Mouse (Mus musculus) embryonic facial prominence, embryonic 12.5 days (tissue): ENCODE measurements around the gene Fer. TPM values are rescaled to one million over a fixed set of nuclear protein-coding genes. Genes with fewer than 3 reads are reported as not detected.
A peak's percentile ranks its signal among the peaks of the same experiment; 100 is the strongest.

Experiments
- ATAC-seq: fragments of 200-750 bp; cut with Nextera tagmentation; 2 replicates; pipeline ENCODE4 v1.8.0; 2017; ENCODE audit not compliant: insufficient number of reproducible peaks, insufficient read depth, low FRiP score, low TSS enrichment
- H3K27ac ChIP-seq: fragments of 300-500 bp; sonication (generic); 2 replicates; pipeline ENCODE4 v1.5.1; 2016; ENCODE audit warnings: mild to moderate bottlenecking
- H3K27me3 ChIP-seq: fragments of 300-500 bp; sonication (generic); 2 replicates; pipeline ENCODE4 v1.6.1; 2016; ENCODE audit warnings: mild to moderate bottlenecking, moderate library complexity
- H3K36me3 ChIP-seq: fragments of 300-500 bp; sonication (generic); 2 replicates; pipeline ENCODE4 v1.6.1; 2016; ENCODE audit warnings: mild to moderate bottlenecking
- H3K4me1 ChIP-seq: fragments of 300-500 bp; sonication (generic); 2 replicates; pipeline ENCODE4 v1.6.1; 2016
- H3K4me2 ChIP-seq: fragments of 300-500 bp; sonication (generic); replicated peaks from 2 replicates; pipeline ENCODE4 v1.6.1; 2016; ENCODE audit warnings: mild to moderate bottlenecking, moderate library complexity
- H3K4me3 ChIP-seq: fragments of 300-500 bp; sonication (generic); 2 replicates; pipeline ENCODE4 v1.5.1; 2016; ENCODE audit warnings: mild to moderate bottlenecking
- H3K9ac ChIP-seq: fragments of 300-500 bp; sonication (generic); 2 replicates; pipeline ENCODE4 v1.6.1; 2016; ENCODE audit warnings: mild to moderate bottlenecking, moderate library complexity
- H3K9me3 ChIP-seq: fragments of 300-500 bp; sonication (generic); 2 replicates; pipeline ENCODE4 v1.6.1; 2016; ENCODE audit warnings: mild to moderate bottlenecking, moderate library complexity
- WGBS: fragments of 180-500 bp; shearing (Covaris S2); methylation state at CpG from one replicate; pipeline ENCODE4 v1.1.7; 2016; 5-methylcytosine and 5-hydroxymethylcytosine counted together
- polyA plus RNA-seq: library from polyadenylated mRNA; unstranded; fragments of >200 nt; fragmentation: Nextera tagmentation; extraction: Ambion mirVana; gene quantifications from 2 replicates; pipeline ENCODE4 v1.2.1, GENCODE M21; 2016

Gene Fer
- polyA plus RNA-seq, result 32.2 and 33.4 TPM in 2 replicates

GRCm38 (mm10) chr17:63863012-63863630, at the start of gene Fer:
TSS of gene Fer (plus strand) at chr17:63863062.
- no peaks in the 10 kb centered on the region for H3K27me3 ChIP-seq
- peak within 1 kb of the TSS; percentile 93 for H3K4me3 ChIP-seq
- peak within 1 kb of the TSS; percentile 89 for H3K4me2 ChIP-seq
- WGBS, result 1% methylated on average over 41 of the region's 41 CpGs
- no peaks in the 10 kb centered on the region for H3K36me3 ChIP-seq
- peak within 1 kb of the TSS; percentile 85 for H3K9ac ChIP-seq
- H3K9me3 ChIP-seq, result no peaks in the 10 kb centered on the region
- ATAC-seq, result peak; percentile 44
- no peaks in the 10 kb centered on the region; the same call in 1 of the 2 replicates for H3K4me1 ChIP-seq
- H3K27ac ChIP-seq, result peak within 1 kb of the TSS; percentile 78

DNA sequence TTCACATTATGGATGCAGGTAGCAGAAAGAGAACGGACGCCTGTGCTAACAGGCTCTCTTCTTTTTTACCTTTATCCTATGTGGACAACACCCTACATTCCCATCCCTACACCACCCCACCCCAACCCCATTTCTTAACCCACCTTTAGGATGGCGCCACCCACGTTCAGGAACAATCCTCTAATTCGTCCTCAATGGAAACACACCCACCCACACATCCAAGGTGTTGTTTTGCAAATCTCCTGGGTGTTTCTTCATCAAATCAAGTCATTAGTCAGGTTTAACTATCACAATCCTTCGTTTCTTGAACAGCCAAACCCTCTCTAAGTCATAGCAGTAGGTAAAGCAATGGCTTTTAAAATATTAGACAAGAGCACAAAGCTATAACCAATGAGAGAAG, 49.3 kb upstream of the Fer start:
- no peaks in the 10 kb centered on the region for H3K36me3 ChIP-seq
- H3K27ac ChIP-seq, result no peak overlapping the region
- no peak overlapping the region for H3K4me2 ChIP-seq
- ATAC-seq, result no peak
- H3K9ac ChIP-seq, result no peak overlapping the region
- 80% methylated on average over 6 of the region's 6 CpGs for WGBS
- no peak overlapping the region for H3K4me3 ChIP-seq
- H3K27me3 ChIP-seq, result no peaks in the 10 kb centered on the region
- no peaks in the 10 kb centered on the region for H3K9me3 ChIP-seq
- no peaks in the 10 kb centered on the region for H3K4me1 ChIP-seq

DNA sequence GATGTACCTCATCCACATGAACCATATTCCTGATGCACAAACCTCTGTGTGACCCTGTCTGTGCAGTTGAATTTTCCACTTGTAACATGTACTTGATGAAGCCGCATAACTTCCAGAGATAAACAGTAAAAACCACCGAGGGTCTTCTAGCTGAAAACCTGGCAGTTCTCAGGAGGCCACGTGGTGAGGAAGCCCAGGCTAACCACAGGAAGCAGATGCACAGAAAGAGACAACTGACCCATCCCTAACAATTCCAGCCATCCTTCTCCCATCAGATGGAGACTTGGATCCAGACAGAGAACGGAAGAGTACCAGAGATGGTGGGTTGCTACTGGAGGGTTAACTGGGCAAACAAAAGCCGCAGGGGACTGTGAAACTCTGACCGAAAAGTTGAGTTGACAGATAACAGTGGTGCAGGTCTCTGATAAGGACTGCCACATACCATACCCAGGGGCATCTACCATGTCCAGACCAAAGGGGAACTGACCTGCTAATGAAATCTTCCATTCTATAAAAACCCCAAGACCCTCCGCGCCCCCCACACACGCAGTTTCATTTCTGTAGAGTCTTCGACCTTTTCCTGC, 44.3 kb upstream of the Fer start:
- H3K9ac ChIP-seq, result no peak overlapping the region
- no peaks in the 10 kb centered on the region for H3K36me3 ChIP-seq
- no peak for ATAC-seq
- no peak overlapping the region for H3K27ac ChIP-seq
- H3K4me3 ChIP-seq, result no peak overlapping the region
- WGBS, result 87% methylated on average over 10 of the region's 10 CpGs
- no peaks in the 10 kb centered on the region for H3K4me1 ChIP-seq
- no peaks in the 10 kb centered on the region for H3K27me3 ChIP-seq
- no peaks in the 10 kb centered on the region for H3K9me3 ChIP-seq
- no peak overlapping the region for H3K4me2 ChIP-seq

GRCm38 (mm10) chr17:63824141-63824540, 38.7 kb upstream of the Fer start:
- no peak for ATAC-seq
- Histone ChIP-seq H3K36me3 (no peaks in the 10 kb centered on the region), H3K27ac (no peak overlapping the region), H3K4me1 (no peaks in the 10 kb centered on the region), H3K27me3 (no peaks in the 10 kb centered on the region), H3K4me2 (no peak overlapping the region), H3K9ac (no peak overlapping the region), H3K9me3 (no peaks in the 10 kb centered on the region), H3K4me3 (no peak overlapping the region)
- WGBS, result 93% methylated on average over 4 of the region's 4 CpGs

DNA sequence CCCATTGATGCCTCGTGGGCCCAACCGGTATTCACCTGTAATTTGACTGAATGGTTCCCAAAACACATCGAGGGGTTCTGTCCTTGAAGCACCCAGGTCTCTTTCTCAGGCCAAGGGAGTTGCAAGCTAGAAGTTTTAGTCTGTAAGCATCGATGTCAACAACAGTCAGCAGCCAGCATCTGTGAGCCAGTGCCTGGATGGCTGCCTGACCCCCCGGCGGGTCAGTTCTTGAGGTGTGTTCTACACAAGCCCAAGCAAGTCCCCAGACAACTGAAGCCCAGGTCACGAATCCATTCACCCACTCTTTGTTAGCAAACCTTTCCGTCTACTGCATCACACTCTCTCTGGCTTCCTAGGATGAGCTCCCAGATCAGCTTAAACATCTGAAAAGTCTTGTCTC, 36.7 kb upstream of the Fer start:
- Histone ChIP-seq H3K27ac (no peak overlapping the region), H3K9ac (no peak overlapping the region), H3K4me3 (no peak overlapping the region), H3K36me3 (no peaks in the 10 kb centered on the region), H3K27me3 (no peaks in the 10 kb centered on the region), H3K4me2 (no peak overlapping the region), H3K9me3 (no peaks in the 10 kb centered on the region), H3K4me1 (no peaks in the 10 kb centered on the region)
- WGBS, result 85% methylated on average over 8 of the region's 8 CpGs
- ATAC-seq, result no peak

DNA sequence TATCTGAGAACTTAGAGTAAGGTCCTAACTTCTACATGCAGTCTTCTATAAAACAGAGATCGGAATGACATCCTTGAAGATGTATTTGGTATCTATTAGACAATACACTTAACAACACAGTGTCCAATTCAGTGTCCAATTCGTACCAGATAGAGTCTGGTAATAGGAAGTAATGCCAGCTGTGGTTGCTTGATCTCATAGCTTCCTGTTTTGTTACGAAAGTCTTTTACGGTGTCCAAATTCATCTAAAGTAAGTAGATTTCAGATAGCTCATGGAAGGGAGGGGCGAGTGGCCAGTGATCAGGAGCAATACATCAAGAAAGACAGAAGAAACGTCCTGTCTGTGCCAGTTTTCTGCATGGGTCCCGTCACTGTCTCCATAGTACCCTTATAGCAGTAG, 36.1 kb upstream of the Fer start:
- H3K27ac ChIP-seq, result no peak overlapping the region
- H3K4me2 ChIP-seq, result no peak overlapping the region
- 88% methylated on average over 7 of the region's 7 CpGs for WGBS
- H3K9ac ChIP-seq, result no peak overlapping the region
- ATAC-seq, result no peak
- no peaks in the 10 kb centered on the region for H3K9me3 ChIP-seq
- no peak overlapping the region for H3K4me3 ChIP-seq
- H3K36me3 ChIP-seq, result no peaks in the 10 kb centered on the region
- no peaks in the 10 kb centered on the region for H3K27me3 ChIP-seq
- no peaks in the 10 kb centered on the region for H3K4me1 ChIP-seq

GRCm38 (mm10) chr17:63828561-63829332, 34.1 kb upstream of the Fer start:
- no peak overlapping the region for H3K4me2 ChIP-seq
- no peak overlapping the region for H3K27ac ChIP-seq
- WGBS, result 59% methylated on average over 5 of the region's 5 CpGs
- H3K36me3 ChIP-seq, result no peaks in the 10 kb centered on the region
- no peak overlapping the region for H3K4me3 ChIP-seq
- no peaks in the 10 kb centered on the region for H3K27me3 ChIP-seq
- H3K9ac ChIP-seq, result no peak overlapping the region
- H3K4me1 ChIP-seq, result no peaks in the 10 kb centered on the region
- ATAC-seq, result no peak
- no peaks in the 10 kb centered on the region for H3K9me3 ChIP-seq

DNA sequence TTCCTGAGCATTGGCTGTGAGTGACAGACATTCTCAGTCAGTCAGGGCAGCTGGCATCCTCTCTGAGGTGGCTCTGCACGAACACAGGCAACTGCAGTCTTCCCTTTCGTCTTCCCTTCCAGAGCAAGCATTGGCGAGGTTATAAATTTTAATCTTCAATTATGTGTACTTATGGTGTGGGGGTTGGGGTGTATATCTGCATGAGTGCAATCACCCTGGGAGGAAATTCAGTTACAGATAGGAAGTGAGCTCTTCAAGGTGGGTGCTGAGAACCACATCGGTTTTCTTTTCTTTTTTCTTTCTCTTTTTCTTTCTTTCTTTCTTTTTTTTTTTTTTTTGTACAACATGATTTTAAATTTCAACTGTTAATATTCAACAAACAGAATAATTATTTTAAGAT, 31.3 kb upstream of the Fer start:
- H3K36me3 ChIP-seq, result no peaks in the 10 kb centered on the region
- no peak for ATAC-seq
- H3K9ac ChIP-seq, result no peak overlapping the region
- no peak overlapping the region for H3K27ac ChIP-seq
- H3K4me3 ChIP-seq, result no peak overlapping the region
- H3K4me2 ChIP-seq, result no peak overlapping the region
- 76% methylated on average over 4 of the region's 4 CpGs for WGBS
- no peaks in the 10 kb centered on the region for H3K9me3 ChIP-seq
- H3K4me1 ChIP-seq, result no peaks in the 10 kb centered on the region
- H3K27me3 ChIP-seq, result no peaks in the 10 kb centered on the region

GRCm38 (mm10) chr17:63836223-63836622, 26.6 kb upstream of the Fer start:
- H3K27ac ChIP-seq, result no peak overlapping the region
- ATAC-seq, result no peak
- no peaks in the 10 kb centered on the region for H3K27me3 ChIP-seq
- no peaks in the 10 kb centered on the region for H3K4me1 ChIP-seq
- no peak overlapping the region for H3K9ac ChIP-seq
- H3K36me3 ChIP-seq, result no peaks in the 10 kb centered on the region
- H3K9me3 ChIP-seq, result no peaks in the 10 kb centered on the region
- no peak overlapping the region for H3K4me2 ChIP-seq
- WGBS, result 83% methylated on average over 2 of the region's 2 CpGs
- no peak overlapping the region for H3K4me3 ChIP-seq

DNA sequence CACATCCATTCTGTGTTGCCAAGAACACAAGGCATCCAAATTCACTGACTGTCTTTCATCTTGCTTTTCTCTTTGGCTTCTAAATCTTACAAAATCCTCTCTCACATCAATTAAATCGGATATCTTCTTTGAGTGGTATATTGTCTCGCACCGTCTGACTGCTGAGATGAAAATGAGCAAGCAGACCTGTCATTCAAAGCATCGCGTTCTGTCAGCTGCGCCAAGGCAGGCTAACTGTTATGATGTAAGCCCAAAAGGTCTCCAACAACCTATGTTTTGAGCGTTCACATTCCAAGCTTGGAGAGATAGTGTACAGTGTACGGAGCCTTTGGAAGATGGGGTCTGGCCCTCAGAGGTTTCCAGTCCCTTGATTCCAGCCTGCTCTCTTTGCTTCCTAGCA, 26.2 kb upstream of the Fer start:
- H3K27ac ChIP-seq, result no peak overlapping the region
- no peak for ATAC-seq
- WGBS, result 86% methylated on average over 8 of the region's 8 CpGs
- H3K36me3 ChIP-seq, result no peaks in the 10 kb centered on the region
- H3K27me3 ChIP-seq, result no peaks in the 10 kb centered on the region
- no peak overlapping the region for H3K9ac ChIP-seq
- no peak overlapping the region for H3K4me3 ChIP-seq
- no peak overlapping the region for H3K4me2 ChIP-seq
- H3K9me3 ChIP-seq, result no peaks in the 10 kb centered on the region
- H3K4me1 ChIP-seq, result no peaks in the 10 kb centered on the region

- ATAC-seq, result no peak
- WGBS, result 91% methylated on average over 8 of the region's 8 CpGs
- H3K27ac ChIP-seq, result no peak overlapping the region
These were observed 24.7 kb upstream of the Fer start for GRCm38 (mm10) chr17:63838144-63838543.

GRCm38 (mm10) chr17:63839636-63840269, 23.1 kb upstream of the Fer start:
- H3K27ac ChIP-seq, result no peak overlapping the region
- ATAC-seq, result no peak
- WGBS, result 81% methylated on average over 3 of the region's 3 CpGs

More at GRCm38 (mm10) chr17:63838144-63838543, 24.7 kb upstream of the Fer start:
- Histone ChIP-seq H3K4me2 (no peak overlapping the region), H3K36me3 (no peaks in the 10 kb centered on the region), H3K27me3 (no peaks in the 10 kb centered on the region), H3K9ac (no peak overlapping the region), H3K9me3 (no peaks in the 10 kb centered on the region), H3K4me1 (no peaks in the 10 kb centered on the region), H3K4me3 (no peak overlapping the region)

More at GRCm38 (mm10) chr17:63839636-63840269, 23.1 kb upstream of the Fer start:
- H3K27me3 ChIP-seq, result no peaks in the 10 kb centered on the region
- no peaks in the 10 kb centered on the region for H3K9me3 ChIP-seq
- H3K4me3 ChIP-seq, result no peak overlapping the region
- H3K4me1 ChIP-seq, result no peaks in the 10 kb centered on the region
- H3K36me3 ChIP-seq, result no peaks in the 10 kb centered on the region
- H3K9ac ChIP-seq, result no peak overlapping the region
- no peak overlapping the region for H3K4me2 ChIP-seq
